Mouse (Mus musculus) midbrain, embryonic 14.5 days (tissue): Measurements from ENCODE around the gene Mcrs1. TPM values are rescaled to one million over a fixed set of nuclear protein-coding genes. Genes with fewer than 3 reads are reported as not detected.

Experiments
- ATAC-seq: fragments of 200-750 bp; cut with Nextera tagmentation; 2 replicates; pipeline ENCODE4 v1.8.0; 2017; ENCODE audit warnings: moderate number of reproducible peaks, moderate library complexity; ENCODE audit not compliant: low FRiP score, low TSS enrichment
- DNase-seq: peaks from one replicate; pipeline ENCODE4 v3.0.0-alpha.2; 2015
- H3K27ac ChIP-seq: fragments of 300-500 bp; sonication (generic); replicated peaks from 2 replicates; pipeline ENCODE4 v1.5.1; 2014; ENCODE audit warnings: mild to moderate bottlenecking, low read depth, low read length, moderate library complexity
- H3K27me3 ChIP-seq: fragments of 300-500 bp; sonication (generic); 2 replicates; pipeline ENCODE4 v1.6.1; 2014; ENCODE audit warnings: low read length, control low read depth, mixed read lengths; ENCODE audit not compliant: control insufficient read depth, insufficient read depth
- H3K36me3 ChIP-seq: fragments of 300-500 bp; sonication (generic); 2 replicates; pipeline ENCODE4 v1.6.1; 2014; ENCODE audit warnings: low read length, control low read depth; ENCODE audit not compliant: control insufficient read depth, insufficient read depth
- H3K4me1 ChIP-seq: fragments of 300-500 bp; sonication (generic); 2 replicates; pipeline ENCODE4 v1.6.1; 2014; ENCODE audit warnings: mild to moderate bottlenecking, antibody characterized with exemption, low read length, control low read depth; ENCODE audit not compliant: control insufficient read depth, insufficient read depth
- H3K4me2 ChIP-seq: fragments of 300-500 bp; sonication (generic); 2 replicates; pipeline ENCODE4 v1.6.1; 2014; ENCODE audit warnings: mild to moderate bottlenecking, low read length, moderate library complexity
- H3K4me3 ChIP-seq: fragments of 300-500 bp; sonication (generic); replicated peaks from 2 replicates; pipeline ENCODE4 v1.5.1; 2014; ENCODE audit warnings: low read depth, low read length
- H3K9ac ChIP-seq: fragments of 300-500 bp; sonication (generic); replicated peaks from 2 replicates; pipeline ENCODE4 v1.6.1; 2014; ENCODE audit warnings: mild to moderate bottlenecking, low read length, moderate library complexity
- H3K9me3 ChIP-seq: fragments of 300-500 bp; sonication (generic); 2 replicates; pipeline ENCODE4 v1.6.1; 2016; ENCODE audit warnings: low read length, control low read depth, mixed read lengths; ENCODE audit not compliant: control insufficient read depth
- WGBS: fragments of 180-500 bp; shearing (Covaris S2); extraction: QIAGEN DNeasy Blood & Tissue Kit; methylation state at CpG from one replicate; pipeline ENCODE4 v1.1.7; 2014; 5-methylcytosine and 5-hydroxymethylcytosine counted together
- polyA plus RNA-seq: library from polyadenylated mRNA; unstranded; fragments of >200 nt; fragmentation: Nextera tagmentation; extraction: Ambion mirVana; gene quantifications from 2 replicates; pipeline ENCODE4 v1.2.1, GENCODE M21; 2014

Mcrs1 gene
- polyA plus RNA-seq, 1 experiment from 2014 or later = 219 TPM

DNA sequence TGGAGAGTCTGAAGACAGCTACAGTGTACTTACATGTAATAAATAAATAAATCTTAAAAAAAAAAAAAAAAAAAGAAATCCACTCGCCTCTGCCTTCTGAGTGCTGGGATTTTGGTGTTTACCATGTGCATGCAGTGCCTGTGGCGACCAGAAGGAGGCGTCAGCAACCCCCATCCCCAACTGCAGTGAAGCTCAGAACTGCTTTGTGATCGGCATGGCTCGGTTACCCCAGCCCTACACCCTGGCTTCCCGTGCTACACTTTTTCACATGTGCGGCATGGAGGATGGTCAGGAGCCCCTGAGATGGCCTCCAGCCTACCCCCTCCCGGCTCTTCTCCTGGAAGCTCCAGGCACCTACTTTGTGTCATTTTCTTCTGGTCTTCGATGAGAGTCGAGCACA, 31.7 kb upstream of the Mcrs1 start:
- H3K4me2 ChIP-seq = no peak overlapping the region
- no peak overlapping the region for H3K4me3 ChIP-seq
- H3K9ac ChIP-seq = no peak overlapping the region
- H3K27me3 ChIP-seq = no peaks in the 10 kb centered on the region
- no peak overlapping the region for H3K27ac ChIP-seq
- DNase-seq (no peak), ATAC-seq (no peak)
- H3K4me1 ChIP-seq = no peaks in the 10 kb centered on the region
- H3K36me3 ChIP-seq = no peaks in the 10 kb centered on the region
- 60% methylated on average over 10 of the region's 10 CpGs for WGBS
- no peaks in the 10 kb centered on the region for H3K9me3 ChIP-seq

DNA sequence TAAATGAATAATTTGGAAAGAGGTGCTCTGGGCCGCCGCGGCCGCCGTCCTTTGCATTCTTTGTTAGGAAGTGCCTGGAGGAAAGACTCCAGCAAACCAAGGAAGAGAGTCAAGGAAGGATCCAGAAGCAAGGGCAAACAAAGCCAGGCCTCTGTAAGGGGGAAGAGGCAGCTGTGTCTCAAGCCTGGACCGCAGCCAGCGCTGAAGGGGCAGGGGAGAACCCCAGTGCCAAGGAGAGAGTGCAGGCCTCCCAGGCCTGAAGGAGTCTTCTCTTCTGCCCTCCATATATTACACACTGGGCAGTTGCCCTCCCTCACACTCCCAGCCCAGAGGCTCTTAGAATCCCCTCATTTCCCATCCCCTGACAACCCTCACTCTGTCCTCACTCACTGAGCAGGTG, 26.5 kb upstream of the Mcrs1 start:
- Histone ChIP-seq H3K4me3 (no peak overlapping the region), H3K27me3 (no peaks in the 10 kb centered on the region), H3K27ac (no peak overlapping the region), H3K4me2 (no peak overlapping the region), H3K4me1 (no peaks in the 10 kb centered on the region), H3K36me3 (no peaks in the 10 kb centered on the region), H3K9ac (no peak overlapping the region), H3K9me3 (no peaks in the 10 kb centered on the region)
- WGBS = 95% methylated on average over 7 of the region's 7 CpGs
- no peak for DNase-seq
- ATAC-seq = no peak

DNA sequence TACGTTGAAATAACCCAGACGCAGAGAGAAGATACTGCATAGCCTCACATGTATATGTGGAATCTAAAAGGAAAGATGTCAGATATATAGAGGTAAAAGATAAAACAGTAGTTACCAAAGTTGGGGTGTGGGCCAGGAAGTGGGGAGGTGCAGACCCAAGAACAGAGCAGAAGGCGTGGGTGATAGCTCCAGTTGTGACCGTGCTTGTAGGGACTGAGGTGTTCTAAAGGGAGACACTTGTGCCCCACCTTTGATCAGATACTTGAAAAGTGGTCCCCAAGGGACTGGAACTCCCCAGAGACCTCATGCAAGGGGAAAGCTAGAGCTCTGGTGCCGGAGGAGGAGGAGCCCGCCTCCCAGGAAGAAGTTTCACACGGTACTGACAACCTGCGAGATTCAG, 24.3 kb upstream of the Mcrs1 start:
- DNase-seq (no peak), ATAC-seq (no peak)
- H3K9me3 ChIP-seq = no peaks in the 10 kb centered on the region
- no peaks in the 10 kb centered on the region for H3K27me3 ChIP-seq
- 0 out of 2 replicates have a peak, but pooled peaks cover 3% of the 10 kb centered on the region for H3K4me1 ChIP-seq
- no peak overlapping the region for H3K4me3 ChIP-seq
- H3K9ac ChIP-seq = no peak overlapping the region
- 85% methylated on average over 8 of the region's 8 CpGs for WGBS
- no peak overlapping the region for H3K4me2 ChIP-seq
- no peak overlapping the region for H3K27ac ChIP-seq
- no peaks in the 10 kb centered on the region for H3K36me3 ChIP-seq

GRCm38 (mm10) chr15:99265679-99266078, 13.9 kb upstream of the Mcrs1 start:
- no peak overlapping the region for H3K4me3 ChIP-seq
- H3K27me3 ChIP-seq = no peaks in the 10 kb centered on the region
- DNase-seq (peak; percentile 87), ATAC-seq (no peak)
- H3K36me3 ChIP-seq = no peaks in the 10 kb centered on the region
- no peak overlapping the region for H3K4me2 ChIP-seq
- no peak overlapping the region for H3K9ac ChIP-seq
- no peaks in the 10 kb centered on the region for H3K4me1 ChIP-seq
- H3K9me3 ChIP-seq = no peaks in the 10 kb centered on the region
- WGBS = 22% methylated on average over 4 of the region's 4 CpGs
- H3K27ac ChIP-seq = no peak overlapping the region

DNA sequence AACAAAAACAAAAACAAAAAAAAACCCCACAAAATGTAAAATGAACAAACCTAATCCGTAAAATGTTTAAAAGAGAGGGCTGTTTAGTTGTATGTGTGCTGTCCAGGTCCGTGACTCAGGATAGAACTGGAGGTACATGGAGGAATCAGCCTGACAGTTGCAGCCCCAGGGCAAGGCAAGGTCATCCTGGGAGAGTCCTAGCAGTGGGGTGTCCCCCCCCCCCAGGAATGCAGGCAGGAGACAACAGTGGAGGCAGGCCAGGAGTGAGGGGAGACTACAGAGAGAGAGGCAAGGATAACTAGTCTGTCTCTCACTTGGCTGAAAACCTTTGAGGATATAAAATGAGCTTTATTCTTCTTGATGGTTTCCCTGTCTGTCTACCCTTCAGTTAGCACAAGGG, 12.6 kb upstream of the Mcrs1 start:
- H3K9ac ChIP-seq = no peak overlapping the region
- no peak overlapping the region for H3K4me3 ChIP-seq
- no peak overlapping the region for H3K4me2 ChIP-seq
- H3K9me3 ChIP-seq = no peaks in the 10 kb centered on the region
- H3K4me1 ChIP-seq = 0 out of 2 replicates have a peak, but pooled peaks cover 1% of the 10 kb centered on the region
- 81% methylated on average over 2 of the region's 2 CpGs for whole genome bisulfite sequencing
- no peak overlapping the region for H3K27ac ChIP-seq
- H3K36me3 ChIP-seq = no peaks in the 10 kb centered on the region
- no peak for DNase-seq
- H3K27me3 ChIP-seq = no peaks in the 10 kb centered on the region
- no peak for ATAC-seq

- 0 out of 2 replicates have a peak, but pooled peaks cover 3% of the 10 kb centered on the region for H3K4me1 ChIP-seq
- H3K4me2 ChIP-seq = no peak overlapping the region
- DNase-seq (no peak), ATAC-seq (no peak)
- WGBS = 59% methylated on average over 10 of the region's 10 CpGs
- no peaks in the 10 kb centered on the region for H3K9me3 ChIP-seq
- H3K27ac ChIP-seq = no peak overlapping the region
- H3K36me3 ChIP-seq = no peaks in the 10 kb centered on the region
- no peak overlapping the region for H3K9ac ChIP-seq
- H3K4me3 ChIP-seq = no peak overlapping the region
- H3K27me3 ChIP-seq = no peaks in the 10 kb centered on the region
Measured at GRCm38 (mm10) chr15:99262702-99263101, 10.9 kb upstream of the Mcrs1 start.

- Histone ChIP-seq H3K4me2 (peak overlapping the region; percentile 37), H3K27ac (no peak overlapping the region), H3K9me3 (no peaks in the 10 kb centered on the region), H3K27me3 (no peaks in the 10 kb centered on the region), H3K36me3 (no peaks in the 10 kb centered on the region), H3K9ac (no peak overlapping the region), H3K4me1 (0 out of 2 replicates have a peak, but pooled peaks cover 3% of the 10 kb centered on the region), H3K4me3 (no peak overlapping the region)
- no peak for ATAC-seq
- DNase-seq = peak; percentile 72
- 2% methylated on average over 8 of the region's 10 CpGs for WGBS
Measured at GRCm38 (mm10) chr15:99259730-99260252, 8.0 kb upstream of the Mcrs1 start.

DNA sequence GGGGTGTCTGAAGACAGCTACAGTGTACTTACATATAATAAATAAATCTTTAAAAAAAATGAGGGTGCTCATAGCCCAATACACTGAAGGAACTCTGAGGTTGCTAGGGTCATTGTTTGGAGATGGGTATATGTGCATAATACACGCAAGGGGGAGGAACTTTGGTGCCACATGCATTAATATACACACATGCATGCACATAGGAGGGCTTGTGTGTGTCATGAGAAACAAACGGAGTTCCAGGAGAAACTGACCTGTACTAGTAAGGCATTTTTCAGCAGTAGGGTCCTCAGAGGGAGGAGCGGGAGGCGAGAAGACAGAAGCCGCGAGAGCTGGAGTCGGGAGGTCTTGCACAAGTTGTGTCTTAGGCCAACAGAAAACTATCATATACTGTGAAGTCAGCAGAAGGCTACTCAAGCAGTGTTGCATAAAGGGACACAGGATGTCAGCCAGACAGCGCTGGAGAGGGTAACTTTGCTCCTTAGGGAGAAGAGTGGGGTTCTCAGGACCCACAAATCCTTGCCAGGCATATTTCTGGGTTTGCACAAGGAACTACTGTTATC, 7.5 kb upstream of the Mcrs1 start:
- Histone ChIP-seq H3K4me3 (no peak overlapping the region), H3K9ac (no peak overlapping the region), H3K27me3 (no peaks in the 10 kb centered on the region), H3K36me3 (no peaks in the 10 kb centered on the region), H3K9me3 (no peaks in the 10 kb centered on the region), H3K27ac (no peak overlapping the region), H3K4me2 (peak overlapping the region; percentile 37), H3K4me1 (0 out of 2 replicates have a peak, but pooled peaks cover 3% of the 10 kb centered on the region)
- ATAC-seq (no peak), DNase-seq (no peak)
- WGBS = 63% methylated on average over 8 of the region's 8 CpGs

DNA sequence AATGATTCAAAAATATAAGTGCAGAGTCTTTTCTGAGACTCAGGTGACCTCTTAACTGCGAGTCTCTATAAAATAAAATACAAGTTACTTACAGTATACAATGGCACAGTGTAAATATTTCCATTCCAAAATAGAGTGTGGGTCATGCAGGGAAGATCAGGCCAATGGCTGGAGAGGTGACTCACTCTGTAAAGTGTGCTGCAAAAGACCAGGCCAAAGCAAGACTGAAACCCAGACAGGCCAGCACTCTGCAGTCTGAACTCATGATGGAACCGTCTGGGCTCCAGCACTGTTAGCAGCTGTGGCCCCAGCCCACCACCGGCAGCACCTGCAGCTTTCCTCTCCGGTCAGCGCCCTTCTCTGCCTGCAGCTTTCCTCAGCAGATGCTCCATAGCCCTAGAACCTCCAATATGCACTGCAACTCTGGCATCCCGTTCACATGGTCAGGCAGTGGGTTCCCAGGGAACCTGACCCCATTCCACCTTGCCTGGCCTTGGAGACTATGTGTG, 3.5 kb upstream of the Mcrs1 start:
- Histone ChIP-seq H3K27me3 (no peaks in the 10 kb centered on the region), H3K4me3 (no peak overlapping the region), H3K9me3 (no peaks in the 10 kb centered on the region), H3K9ac (no peak overlapping the region), H3K4me1 (peaks cover 10% of the 10 kb centered on the region), H3K4me2 (no peak overlapping the region), H3K27ac (no peak overlapping the region), H3K36me3 (no peaks in the 10 kb centered on the region)
- DNase-seq (no peak), ATAC-seq (no peak)
- whole genome bisulfite sequencing = 86% methylated on average over 6 of the region's 6 CpGs
